Mouse (Mus musculus) lung, postnatal 0 days (tissue): ENCODE data around the gene Man2a1.

Experiments
- CTCF ChIP-seq: IDR thresholded peaks from 2 replicates; pipeline ENCODE4 v1.5.1; 2016; ENCODE audit warnings: antibody characterized with exemption, mild to moderate bottlenecking
- EP300 ChIP-seq: IDR thresholded peaks from 2 replicates; pipeline ENCODE4 v1.6.1; 2016; ENCODE audit warnings: antibody characterized with exemption, mild to moderate bottlenecking, control low read depth

- no peak for TF ChIP-seq CTCF
- TF ChIP-seq EP300, result no peak
Measured at GRCm38 (mm10) chr17:64685216-64685903, 84.8 kb downstream of the Man2a1 start.
